Mouse (Mus musculus) G1E (cell line): ENCODE results near the gene Hsd17b6.

Source experiments
- CTCF ChIP-seq: IDR thresholded peaks from 2 replicates; pipeline ENCODE4 v1.5.1; 2012; ENCODE audit warnings: low read depth, low read length, inconsistent platforms, mixed read lengths
- GATA1 ChIP-seq: IDR thresholded peaks from 2 replicates; pipeline ENCODE4 v1.6.1; 2012; ENCODE audit warnings: borderline replicate concordance, low read length, inconsistent platforms, mixed read lengths
- POLR2AphosphoS5 ChIP-seq: IDR thresholded peaks from 2 replicates; pipeline ENCODE4 v1.6.1; 2012; ENCODE audit warnings: low read depth, low read length, inconsistent platforms; ENCODE audit not compliant: insufficient replicate concordance

- TF ChIP-seq CTCF (peak; percentile 66), GATA1 (no peak), POLR2AphosphoS5 (no peak)
These were observed 937 bp upstream of the Hsd17b6 start for GRCm38 (mm10) chr10:128008207-128008889.
